Mouse (Mus musculus) myocyte (in vitro differentiated cells): ENCODE measurements around the gene Bicc1.

ENCODE experiments used
- CEBPB ChIP-seq: IDR thresholded peaks from 2 replicates; pipeline ENCODE4 v1.6.1; 2011; ENCODE audit warnings: mild to moderate bottlenecking, moderate library complexity; ENCODE audit not compliant: poor library complexity, insufficient read depth, severe bottlenecking
- MAX ChIP-seq: IDR thresholded peaks from one replicate; pipeline ENCODE4 v1.6.1; 2011; ENCODE audit warnings: low read depth, mild to moderate bottlenecking, control low read depth
- POLR2A ChIP-seq: IDR thresholded peaks from one replicate; pipeline ENCODE4 v1.6.1; 2011; ENCODE audit warnings: low read depth, mild to moderate bottlenecking, control low read depth, moderate library complexity; ENCODE audit not compliant: insufficient read length
- POLR2AphosphoS2 ChIP-seq: IDR thresholded peaks from one replicate; pipeline ENCODE4 v1.6.1; 2011; ENCODE audit warnings: low read depth, control low read depth; ENCODE audit not compliant: insufficient read length
- REST ChIP-seq: IDR thresholded peaks from one replicate; pipeline ENCODE4 v1.6.1; 2011; ENCODE audit warnings: mild to moderate bottlenecking, control low read depth, moderate library complexity; ENCODE audit not compliant: insufficient read depth, insufficient read length
- TCF12 ChIP-seq: IDR thresholded peaks from one replicate; pipeline ENCODE4 v1.6.1; 2011; ENCODE audit warnings: mild to moderate bottlenecking, control low read depth; ENCODE audit not compliant: poor library complexity, insufficient read depth, severe bottlenecking
- USF1 ChIP-seq: IDR thresholded peaks from one replicate; pipeline ENCODE4 v1.6.1; 2011; ENCODE audit warnings: low read depth, mild to moderate bottlenecking, control low read depth, moderate library complexity

GRCm38 (mm10) chr10:70876522-70876921 lies 283.0 kb downstream of the Bicc1 start:
- TF ChIP-seq POLR2A, result no peak
- no peak for TF ChIP-seq CEBPB
- TF ChIP-seq POLR2AphosphoS2, result no peak
- no peak for TF ChIP-seq USF1
- TF ChIP-seq REST, result no peak
- no peak for TF ChIP-seq TCF12
- no peak for TF ChIP-seq MAX
